Mouse (Mus musculus) midbrain, postnatal 0 days (tissue): ENCODE measurements around the gene Klhdc7b. TPM values are rescaled to one million over a fixed set of nuclear protein-coding genes. Genes with fewer than 3 reads are reported as not detected.
A peak's percentile ranks its signal among the peaks of the same experiment; 100 is the strongest.

Experiments
- ATAC-seq: fragments of 200-750 bp; cut with Nextera tagmentation; 2 replicates; pipeline ENCODE4 v1.8.0; 2017; ENCODE audit warnings: moderate number of reproducible peaks, mild to moderate bottlenecking, moderate TSS enrichment, moderate library complexity; ENCODE audit not compliant: low FRiP score
- DNase-seq: peaks from one replicate; pipeline ENCODE4 v3.0.0-alpha.2; 2015; ENCODE audit warnings: low spot score
- H3K27ac ChIP-seq: fragments of 300-500 bp; sonication (generic); 2 replicates; pipeline ENCODE4 v1.5.1; 2014; ENCODE audit warnings: low read depth, mild to moderate bottlenecking, low read length, mixed read lengths
- H3K27me3 ChIP-seq: fragments of 300-500 bp; sonication (generic); 2 replicates; pipeline ENCODE4 v1.6.1; 2014; ENCODE audit warnings: low read length, control low read depth, mixed read lengths; ENCODE audit not compliant: insufficient read depth
- H3K36me3 ChIP-seq: fragments of 300-500 bp; sonication (generic); 2 replicates; pipeline ENCODE4 v1.6.1; 2014; ENCODE audit warnings: low read length, control low read depth, mixed read lengths; ENCODE audit not compliant: insufficient read depth
- H3K4me1 ChIP-seq: fragments of 300-500 bp; sonication (generic); 2 replicates; pipeline ENCODE4 v1.6.1; 2014; ENCODE audit warnings: mild to moderate bottlenecking, control low read depth, antibody characterized with exemption, low read length, mixed read lengths; ENCODE audit not compliant: insufficient read depth
- H3K4me2 ChIP-seq: fragments of 300-500 bp; sonication (generic); 2 replicates; pipeline ENCODE4 v1.6.1; 2014; ENCODE audit warnings: low read depth, mild to moderate bottlenecking, low read length, mixed read lengths; ENCODE audit not compliant: poor library complexity, severe bottlenecking
- H3K4me3 ChIP-seq: fragments of 300-500 bp; sonication (generic); 2 replicates; pipeline ENCODE4 v1.5.1; 2014; ENCODE audit warnings: low read depth, mild to moderate bottlenecking, low read length, moderate library complexity
- H3K9ac ChIP-seq: fragments of 300-500 bp; sonication (generic); replicated peaks from 2 replicates; pipeline ENCODE4 v1.6.1; 2014; ENCODE audit warnings: mild to moderate bottlenecking, low read length, moderate library complexity, mixed read lengths; ENCODE audit not compliant: poor library complexity, severe bottlenecking
- H3K9me3 ChIP-seq: fragments of 300-500 bp; sonication (generic); 2 replicates; pipeline ENCODE4 v1.6.1; 2016; ENCODE audit warnings: low read length, control low read depth
- CTCF ChIP-seq: IDR thresholded peaks from 2 replicates; pipeline ENCODE4 v1.5.1; 2016; ENCODE audit warnings: antibody characterized with exemption, mild to moderate bottlenecking
- WGBS: fragments of 180-500 bp; shearing (Covaris S2); extraction: QIAGEN DNeasy Blood & Tissue Kit; methylation state at CpG from one replicate; pipeline ENCODE4 v1.1.7; 2014; 5-methylcytosine and 5-hydroxymethylcytosine counted together
- polyA plus RNA-seq: library from polyadenylated mRNA; unstranded; fragments of >200 nt; fragmentation: Nextera tagmentation; extraction: Ambion mirVana; gene quantifications from 2 replicates; pipeline ENCODE4 v1.2.1, GENCODE M21; 2015
- total RNA-seq: library from RNA; depleted of rRNA; stranded (reverse); fragments of >200 nt; gene quantifications from 2 replicates; pipeline ENCODE4 v1.2.3, GENCODE M21; 2014

Gene Klhdc7b
- total and polyA plus RNA-seq, 2 experiments from 2014 or later: 0.22 TPM; not detected in 1

- TF ChIP-seq CTCF: no peak
- H3K27ac ChIP-seq: no peak overlapping the region
- no peak overlapping the region for H3K4me2 ChIP-seq
- no peaks in the 10 kb centered on the region for H3K9me3 ChIP-seq
- ATAC-seq (no peak), DNase-seq (no peak)
- no peak overlapping the region for H3K9ac ChIP-seq
- H3K27me3 ChIP-seq: no peaks in the 10 kb centered on the region
- H3K4me3 ChIP-seq: no peak overlapping the region
- peaks cover 27% of the 10 kb centered on the region for H3K36me3 ChIP-seq
- 82% methylated on average over 8 of the region's 8 CpGs for WGBS
- no peaks in the 10 kb centered on the region for H3K4me1 ChIP-seq
Observed at GRCm38 (mm10) chr15:89424621-89425020, 39.9 kb downstream of the Klhdc7b start.

- no peaks in the 10 kb centered on the region for H3K4me1 ChIP-seq
- no peak within 1 kb of the TSS for H3K9ac ChIP-seq
- no peak for TF ChIP-seq CTCF
- H3K4me2 ChIP-seq: no peak within 1 kb of the TSS
- WGBS: 40% methylated on average over 6 of the region's 6 CpGs
- no peak for ATAC-seq
- no peak within 1 kb of the TSS for H3K27ac ChIP-seq
- H3K36me3 ChIP-seq: peaks cover 24% of the 10 kb centered on the region
- no peak for DNase-seq
- H3K27me3 ChIP-seq: no peaks in the 10 kb centered on the region
- no peaks in the 10 kb centered on the region for H3K9me3 ChIP-seq
- no peak within 1 kb of the TSS for H3K4me3 ChIP-seq
Observed at GRCm38 (mm10) chr15:89425711-89426121, 41.0 kb downstream of the Klhdc7b start, which contains the start of gene Cpt1b. Gene Cpt1b (minus strand): TSS chr15:89425863.

GRCm38 (mm10) chr15:89426716-89427115, 42.0 kb downstream of the Klhdc7b start:
- Histone ChIP-seq H3K4me2 (no peak overlapping the region), H3K27ac (no peak overlapping the region), H3K9ac (no peak overlapping the region), H3K4me1 (0 out of 2 replicates have a peak, but pooled peaks cover under 1% of the 10 kb centered on the region), H3K4me3 (no peak overlapping the region), H3K27me3 (no peaks in the 10 kb centered on the region), H3K36me3 (peaks cover 24% of the 10 kb centered on the region), H3K9me3 (no peaks in the 10 kb centered on the region)
- no peak for TF ChIP-seq CTCF
- DNase-seq (no peak), ATAC-seq (no peak)
- WGBS: 87% methylated on average over 10 of the region's 10 CpGs

GRCm38 (mm10) chr15:89428136-89428790, 43.5 kb downstream of the Klhdc7b start:
- Histone ChIP-seq H3K4me1 (0 out of 2 replicates have a peak, but pooled peaks cover 2% of the 10 kb centered on the region), H3K4me2 (peak overlapping the region; percentile 96), H3K36me3 (peaks cover 24% of the 10 kb centered on the region), H3K9me3 (no peaks in the 10 kb centered on the region), H3K27me3 (no peaks in the 10 kb centered on the region), H3K9ac (peak overlapping the region; percentile 66), H3K27ac (no peak overlapping the region), H3K4me3 (peak overlapping the region; percentile 76)
- no peak for ATAC-seq
- DNase-seq: no peak
- no peak for TF ChIP-seq CTCF
- WGBS: 83% methylated on average over 19 of the region's 19 CpGs

- Histone ChIP-seq H3K36me3 (peaks cover 24% of the 10 kb centered on the region), H3K27me3 (no peaks in the 10 kb centered on the region), H3K27ac (peak overlapping the region; percentile 93), H3K4me2 (peak overlapping the region; percentile 96), H3K9me3 (no peaks in the 10 kb centered on the region), H3K9ac (peak overlapping the region; percentile 66), H3K4me3 (peak overlapping the region; percentile 76), H3K4me1 (0 out of 2 replicates have a peak, but pooled peaks cover 2% of the 10 kb centered on the region)
- DNase-seq (no peak), ATAC-seq (peak; percentile 42)
- 4% methylated on average over 22 of the region's 22 CpGs for WGBS
- no peak for TF ChIP-seq CTCF
Observed at GRCm38 (mm10) chr15:89428821-89429351, 44.2 kb downstream of the Klhdc7b start.
